Mouse (Mus musculus): ENCODE results near the gene Slc31a2.
"Not testable (repeated sequence)": the region's sequence is repeated elsewhere in the genome, so short reads cannot be mapped to it uniquely, and the experiment has no call there.

Gene Slc31a2

GRCm38 (mm10) chr4:62262276-62262675 is at the start of gene Slc31a2:
Gene Slc31a2, plus strand, starts transcription at chr4:62262562.
- DNase-seq (ENCODE audit: low spot score in 2 of 2) = no peak

GRCm38 (mm10) chr4:62213490-62213889 is 48.9 kb upstream of the Slc31a2 start:
- DNase-seq (ENCODE audit: low spot score in 2 of 2) = no peak

- peak in 1 of 2 experiments; percentile 50 for DNase-seq (ENCODE audit: low spot score in 2 of 2)
Measured at GRCm38 (mm10) chr4:62228391-62228790, 34.0 kb upstream of the Slc31a2 start.

GRCm38 (mm10) chr4:62229448-62229847 is 32.9 kb upstream of the Slc31a2 start:
- DNase-seq (ENCODE audit: low spot score in 2 of 2) = no peak

GRCm38 (mm10) chr4:62230153-62230552 is 32.2 kb upstream of the Slc31a2 start:
- DNase-seq (ENCODE audit: low spot score in 2 of 2) = no peak

- no peak for DNase-seq (ENCODE audit: low spot score in 2 of 2)
Measured at GRCm38 (mm10) chr4:62230769-62231168, 31.6 kb upstream of the Slc31a2 start, which contains the start of gene Zfp37. Gene Zfp37, minus strand, starts transcription at chr4:62231047.

- no peak for DNase-seq (ENCODE audit: low spot score in 2 of 2)
Measured at GRCm38 (mm10) chr4:62240586-62240985, 21.8 kb upstream of the Slc31a2 start.

GRCm38 (mm10) chr4:62248328-62248727 is 14.0 kb upstream of the Slc31a2 start:
- no peak for DNase-seq (ENCODE audit: low spot score in 2 of 2)

GRCm38 (mm10) chr4:62250896-62251544 is 11.3 kb upstream of the Slc31a2 start:
- no peak for DNase-seq (ENCODE audit: low spot score in 2 of 2)

- no peak for DNase-seq (ENCODE audit: low spot score in 2 of 2)
Measured at GRCm38 (mm10) chr4:62251776-62252175, 10.6 kb upstream of the Slc31a2 start.

- no peak for DNase-seq (ENCODE audit: low spot score in 2 of 2)
Measured at GRCm38 (mm10) chr4:62254551-62254950, 7.8 kb upstream of the Slc31a2 start.

- DNase-seq (ENCODE audit: low spot score in 2 of 2) = peak; percentile 15 to 32
Measured at GRCm38 (mm10) chr4:62256931-62257330, 5.4 kb upstream of the Slc31a2 start.

- DNase-seq (ENCODE audit: low spot score in 2 of 2) = no peak
Measured at GRCm38 (mm10) chr4:62263133-62263844, 927 bp downstream of the Slc31a2 start.

- no peak for DNase-seq (ENCODE audit: low spot score in 2 of 2)
Measured at GRCm38 (mm10) chr4:62265154-62265836, 2.9 kb downstream of the Slc31a2 start.

- not testable (repeated sequence) for DNase-seq (ENCODE audit: low spot score in 2 of 2)
Measured at GRCm38 (mm10) chr4:62266016-62266415, 3.7 kb downstream of the Slc31a2 start.

- no peak for DNase-seq (ENCODE audit: low spot score in 2 of 2)
Measured at GRCm38 (mm10) chr4:62267101-62267500, 4.7 kb downstream of the Slc31a2 start.

GRCm38 (mm10) chr4:62272696-62273095 is 10.3 kb downstream of the Slc31a2 start:
- DNase-seq (ENCODE audit: low spot score in 2 of 2) = no peak

GRCm38 (mm10) chr4:62273916-62274315 is 11.6 kb downstream of the Slc31a2 start:
- no peak for DNase-seq (ENCODE audit: low spot score in 2 of 2)

GRCm38 (mm10) chr4:62274841-62275536 is 12.6 kb downstream of the Slc31a2 start:
- DNase-seq (ENCODE audit: low spot score in 2 of 2) = no peak

- no peak for DNase-seq (ENCODE audit: low spot score in 2 of 2)
Measured at GRCm38 (mm10) chr4:62276642-62277041, 14.3 kb downstream of the Slc31a2 start.

GRCm38 (mm10) chr4:62277222-62277621 is 14.9 kb downstream of the Slc31a2 start:
- no peak for DNase-seq (ENCODE audit: low spot score in 2 of 2)

GRCm38 (mm10) chr4:62278081-62278480 is 15.7 kb downstream of the Slc31a2 start:
- no peak for DNase-seq (ENCODE audit: low spot score in 2 of 2)
